Mouse (Mus musculus) myocyte (in vitro differentiated cells): ENCODE measurements around the gene Rnf151. TPM values are rescaled to one million over a fixed set of nuclear protein-coding genes. Genes with fewer than 3 reads are reported as not detected.

Source experiments
- H3K27me3 ChIP-seq: one replicate; pipeline ENCODE4 v1.6.1; 2011; ENCODE audit not compliant: control insufficient read depth, insufficient read depth, insufficient read length
- H3K36me3 ChIP-seq: one replicate; pipeline ENCODE4 v1.6.1; 2011; ENCODE audit not compliant: control insufficient read depth, insufficient read depth
- H3K4me2 ChIP-seq: one replicate; pipeline ENCODE4 v1.6.1; 2011; ENCODE audit warnings: low read depth, control low read depth
- H3K4me3 ChIP-seq: one replicate; pipeline ENCODE4 v1.5.1; 2011; ENCODE audit warnings: mild to moderate bottlenecking, control low read depth, moderate library complexity
- H3K79me2 ChIP-seq: one replicate; pipeline ENCODE4 v1.6.1; 2011; ENCODE audit not compliant: control insufficient read depth, insufficient read depth
- H3ac ChIP-seq: one replicate; pipeline ENCODE4 v1.6.1; 2011; ENCODE audit not compliant: control insufficient read depth, insufficient read length
- CEBPB ChIP-seq: IDR thresholded peaks from 2 replicates; pipeline ENCODE4 v1.6.1; 2011; ENCODE audit warnings: mild to moderate bottlenecking, moderate library complexity; ENCODE audit not compliant: poor library complexity, insufficient read depth, severe bottlenecking
- E2F4 ChIP-seq: IDR thresholded peaks from one replicate; pipeline ENCODE4 v1.6.1; 2011; ENCODE audit warnings: mild to moderate bottlenecking, control low read depth, moderate library complexity; ENCODE audit not compliant: insufficient read depth
- MAX ChIP-seq: IDR thresholded peaks from one replicate; pipeline ENCODE4 v1.6.1; 2011; ENCODE audit warnings: low read depth, mild to moderate bottlenecking, control low read depth
- MYOD1 ChIP-seq, 3 experiments: IDR thresholded peaks; one replicate each; pipeline ENCODE4 v1.6.1; 2011; ENCODE audit warnings: control low read depth in 2 of 3, low read depth in 2 of 3, mild to moderate bottlenecking in 2 of 3, moderate library complexity in 1 of 3; ENCODE audit not compliant: insufficient read length in 2 of 3, control insufficient read depth in 1 of 3
- MYOG ChIP-seq, 3 experiments: IDR thresholded peaks; one replicate each; pipeline ENCODE4 v1.6.1; 2011; ENCODE audit warnings: control low read depth in 2 of 3, low read depth in 2 of 3, mild to moderate bottlenecking in 2 of 3; ENCODE audit not compliant: insufficient read length in 2 of 3, control insufficient read depth in 1 of 3, insufficient read depth in 1 of 3
- POLR2A ChIP-seq: IDR thresholded peaks from one replicate; pipeline ENCODE4 v1.6.1; 2011; ENCODE audit warnings: low read depth, mild to moderate bottlenecking, control low read depth, moderate library complexity; ENCODE audit not compliant: insufficient read length
- POLR2AphosphoS2 ChIP-seq: IDR thresholded peaks from one replicate; pipeline ENCODE4 v1.6.1; 2011; ENCODE audit warnings: low read depth, control low read depth; ENCODE audit not compliant: insufficient read length
- REST ChIP-seq: IDR thresholded peaks from one replicate; pipeline ENCODE4 v1.6.1; 2011; ENCODE audit warnings: mild to moderate bottlenecking, control low read depth, moderate library complexity; ENCODE audit not compliant: insufficient read depth, insufficient read length
- SRF ChIP-seq: IDR thresholded peaks from one replicate; pipeline ENCODE4 v1.6.1; 2011; ENCODE audit warnings: low read depth; ENCODE audit not compliant: control insufficient read depth, insufficient read length
- TCF12 ChIP-seq: IDR thresholded peaks from one replicate; pipeline ENCODE4 v1.6.1; 2011; ENCODE audit warnings: mild to moderate bottlenecking, control low read depth; ENCODE audit not compliant: poor library complexity, insufficient read depth, severe bottlenecking
- TCF3 ChIP-seq: IDR thresholded peaks from one replicate; pipeline ENCODE4 v1.6.1; 2011; ENCODE audit warnings: low read depth, control low read depth; ENCODE audit not compliant: insufficient read length
- USF1 ChIP-seq: IDR thresholded peaks from one replicate; pipeline ENCODE4 v1.6.1; 2011; ENCODE audit warnings: low read depth, mild to moderate bottlenecking, control low read depth, moderate library complexity
- polyA plus RNA-seq: library from polyadenylated mRNA; unstranded; fragments of >200 nt; fragmentation: generic; extraction: Trizol; gene quantifications from one replicate; pipeline ENCODE4 v1.2.1, GENCODE M21; 2012; ENCODE audit warnings: missing spikeins

Gene Rnf151
- polyA plus RNA-seq, 1 experiment: 0.36 TPM

DNA sequence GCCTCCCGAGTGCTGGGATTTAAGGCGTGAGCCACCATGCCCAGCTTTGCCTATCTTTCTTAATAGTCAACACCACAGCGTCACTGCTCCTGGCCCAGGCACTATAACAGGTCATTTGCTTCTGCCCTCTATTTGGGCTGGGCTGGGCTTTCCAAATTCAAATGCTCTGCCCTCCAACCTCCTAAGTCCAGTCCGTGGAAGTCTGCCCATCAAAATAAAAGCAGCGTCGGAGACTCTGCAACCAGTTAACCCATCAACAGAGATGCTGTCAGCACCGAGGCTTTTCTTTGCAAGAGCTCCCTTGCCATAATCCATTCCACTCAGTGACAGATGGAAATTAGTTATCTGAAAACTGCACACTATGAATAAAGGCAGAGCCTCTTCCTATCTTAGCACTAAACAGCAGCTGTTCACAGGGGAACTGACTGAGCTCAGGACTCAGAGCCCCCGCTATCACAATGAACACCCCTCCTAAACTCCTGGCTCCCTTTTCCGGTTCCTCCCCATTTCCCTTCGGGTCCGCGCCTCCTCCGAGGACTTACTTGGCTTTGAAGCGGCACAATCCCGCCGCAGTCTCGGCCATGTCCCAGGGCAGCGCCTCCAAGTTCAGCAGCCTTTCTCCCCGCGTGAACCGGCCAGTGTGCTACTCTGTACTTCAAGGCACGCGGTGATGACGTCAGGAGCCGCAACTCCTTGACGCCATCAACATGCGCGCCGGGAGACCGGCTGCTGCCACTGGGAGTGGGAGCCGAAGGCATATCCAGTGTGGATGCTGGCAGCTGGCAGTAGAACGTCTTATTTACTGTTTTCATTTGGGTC lies 10.7 kb downstream of the Rnf151 start, which contains the start of gene Tbl3:
TSS of gene Tbl3 (minus strand) at position 679 of the 819 bp plus-strand sequence.
- Histone ChIP-seq H3K79me2 (peaks cover 16% of the 10 kb centered on the region), H3K27me3 (no peaks in the 10 kb centered on the region), H3K36me3 (peaks cover under 1% of the 10 kb centered on the region), H3ac (peak within 1 kb of the TSS; percentile 5), H3K4me3 (peak within 1 kb of the TSS; percentile 72), H3K4me2 (peak within 1 kb of the TSS; percentile 89)
- TF ChIP-seq MYOG (IDR thresholded peaks at IDR 0.05; ENCODE audit: control insufficient read depth in 1 of 3, insufficient read depth in 1 of 3, insufficient read length in 2 of 3, low read depth in 2 of 3) (peak in 1 of 3 experiments; percentile 10), POLR2AphosphoS2 (peak; percentile 94), USF1 (no peak), E2F4 (peak; percentile 2), SRF (peak; percentile 72), REST (no peak), POLR2A (peak; percentile 91)

- Histone ChIP-seq H3K4me2 (peak overlapping the region; percentile 89), H3K36me3 (peaks cover 9% of the 10 kb centered on the region), H3ac (no peak overlapping the region), H3K4me3 (no peak overlapping the region), H3K79me2 (peaks cover 16% of the 10 kb centered on the region), H3K27me3 (no peaks in the 10 kb centered on the region)
- no peak for TF ChIP-seq TCF12
- no peak for TF ChIP-seq MAX
- TF ChIP-seq POLR2AphosphoS2: no peak
- TF ChIP-seq TCF3: no peak
- TF ChIP-seq POLR2A: no peak
- TF ChIP-seq MYOD1 (IDR thresholded peaks at IDR 0.05; ENCODE audit: control insufficient read depth in 1 of 3, insufficient read length in 2 of 3, low read depth in 2 of 3): no peak
- no peak for TF ChIP-seq E2F4
- no peak for TF ChIP-seq REST
- TF ChIP-seq USF1: no peak
- no peak for TF ChIP-seq CEBPB
- no peak for TF ChIP-seq MYOG (IDR thresholded peaks at IDR 0.05; ENCODE audit: control insufficient read depth in 1 of 3, insufficient read depth in 1 of 3, insufficient read length in 2 of 3, low read depth in 2 of 3)
- TF ChIP-seq SRF: no peak
These were observed 12.0 kb downstream of the Rnf151 start for GRCm38 (mm10) chr17:24705821-24706220.

- Histone ChIP-seq H3K36me3 (peaks cover 9% of the 10 kb centered on the region), H3K4me2 (no peak overlapping the region), H3K4me3 (no peak overlapping the region), H3K79me2 (peaks cover 7% of the 10 kb centered on the region), H3K27me3 (no peaks in the 10 kb centered on the region), H3ac (no peak overlapping the region)
- TF ChIP-seq POLR2AphosphoS2 (no peak), USF1 (no peak), MYOD1 (IDR thresholded peaks at IDR 0.05; ENCODE audit: control insufficient read depth in 1 of 3, insufficient read length in 2 of 3, low read depth in 2 of 3) (no peak), REST (no peak), E2F4 (no peak), TCF3 (no peak), POLR2A (no peak), CEBPB (no peak), SRF (no peak), TCF12 (no peak)
These were observed 16.6 kb downstream of the Rnf151 start for GRCm38 (mm10) chr17:24701251-24701650.

GRCm38 (mm10) chr17:24699473-24699872 lies 18.4 kb downstream of the Rnf151 start:
- peaks cover 5% of the 10 kb centered on the region for H3K79me2 ChIP-seq
- no peak overlapping the region for H3K4me3 ChIP-seq
- no peak for TF ChIP-seq POLR2A
- no peak for TF ChIP-seq REST
- no peak for TF ChIP-seq MYOD1 (IDR thresholded peaks at IDR 0.05; ENCODE audit: control insufficient read depth in 1 of 3, insufficient read length in 2 of 3, low read depth in 2 of 3)
- no peak for TF ChIP-seq MYOG (IDR thresholded peaks at IDR 0.05; ENCODE audit: control insufficient read depth in 1 of 3, insufficient read depth in 1 of 3, insufficient read length in 2 of 3, low read depth in 2 of 3)
- no peak for TF ChIP-seq POLR2AphosphoS2
- no peak for TF ChIP-seq MAX
- TF ChIP-seq SRF: no peak
- TF ChIP-seq TCF3: no peak
- no peak for TF ChIP-seq CEBPB
- TF ChIP-seq TCF12: no peak
- TF ChIP-seq E2F4: no peak
- TF ChIP-seq USF1: no peak
- no peak overlapping the region for H3ac ChIP-seq
- no peaks in the 10 kb centered on the region for H3K27me3 ChIP-seq
- no peak overlapping the region for H3K4me2 ChIP-seq
- H3K36me3 ChIP-seq: peaks cover 9% of the 10 kb centered on the region
